Mouse (Mus musculus) small intestine, adult 2 months (tissue): Measurements from ENCODE around the gene Adamts12.

Experiments used
- CTCF ChIP-seq: fragments of 200-500 bp; IDR thresholded peaks from 2 replicates; pipeline ENCODE4 v1.5.1; 2012; ENCODE audit warnings: low read depth, mild to moderate bottlenecking, control low read depth, inconsistent platforms, low read length, moderate library complexity, mixed read lengths; ENCODE audit not compliant: insufficient replicate concordance, insufficient read length; ENCODE audit errors: extremely low read depth
- POLR2A ChIP-seq: fragments of 200-500 bp; IDR thresholded peaks from 2 replicates; pipeline ENCODE4 v1.6.1; 2012; ENCODE audit warnings: low read depth, mild to moderate bottlenecking, control low read depth, inconsistent platforms, low read length, moderate library complexity

GRCm38 (mm10) chr15:11383796-11384195, 319.2 kb downstream of the Adamts12 start:
- TF ChIP-seq CTCF, result no peak
- no peak for TF ChIP-seq POLR2A
